Mouse (Mus musculus): ENCODE measurements around the gene Gm20388. TPM values are rescaled to one million over a fixed set of nuclear protein-coding genes. Genes with fewer than 3 reads are reported as not detected.

The Gm20388 gene
- polyA plus RNA-seq, 1 experiment, result 23.9 TPM

- Histone ChIP-seq H3K4me3 (ENCODE audit: insufficient read depth, low read length) (no peak overlapping the region), H3K27ac (ENCODE audit: insufficient read depth, low read length) (no peak overlapping the region), H3K4me1 (ENCODE audit: control insufficient read depth, insufficient read depth, low read length) (no peaks in the 10 kb centered on the region)
- no peak for TF ChIP-seq CTCF (IDR thresholded peaks at IDR 0.05; ENCODE audit: extremely low read depth, insufficient read depth, low read length)
- TF ChIP-seq POLR2A (IDR thresholded peaks at IDR 0.05; ENCODE audit: extremely low read depth, insufficient read depth, low read length), result no peak
These were observed 4429.1 kb downstream of the Gm20388 start for GRCm38 (mm10) chr8:124339742-124340141.

- TF ChIP-seq CTCF (IDR thresholded peaks at IDR 0.05; ENCODE audit: extremely low read depth, insufficient read depth, low read length) (no peak), POLR2A (IDR thresholded peaks at IDR 0.05; ENCODE audit: extremely low read depth, insufficient read depth, low read length) (no peak)
- no peaks in the 10 kb centered on the region for H3K4me1 ChIP-seq (ENCODE audit: control insufficient read depth, insufficient read depth, low read length)
- H3K27ac ChIP-seq (ENCODE audit: insufficient read depth, low read length), result no peak overlapping the region
- H3K4me3 ChIP-seq (ENCODE audit: insufficient read depth, low read length), result no peak overlapping the region
These were observed 4429.9 kb downstream of the Gm20388 start for GRCm38 (mm10) chr8:124340360-124341068.

GRCm38 (mm10) chr8:124343151-124343550 is 4432.5 kb downstream of the Gm20388 start:
- TF ChIP-seq POLR2A (IDR thresholded peaks at IDR 0.05; ENCODE audit: extremely low read depth, insufficient read depth, low read length) (no peak), CTCF (IDR thresholded peaks at IDR 0.05; ENCODE audit: extremely low read depth, insufficient read depth, low read length) (no peak)
- Histone ChIP-seq H3K4me3 (ENCODE audit: insufficient read depth, low read length) (no peak overlapping the region), H3K27ac (ENCODE audit: insufficient read depth, low read length) (no peak overlapping the region), H3K4me1 (ENCODE audit: control insufficient read depth, insufficient read depth, low read length) (no peaks in the 10 kb centered on the region)

- TF ChIP-seq POLR2A (IDR thresholded peaks at IDR 0.05; ENCODE audit: extremely low read depth, insufficient read depth, low read length), result no peak
- TF ChIP-seq CTCF (IDR thresholded peaks at IDR 0.05; ENCODE audit: extremely low read depth, insufficient read depth, low read length), result no peak
- Histone ChIP-seq H3K4me1 (ENCODE audit: control insufficient read depth, insufficient read depth, low read length) (no peaks in the 10 kb centered on the region), H3K4me3 (ENCODE audit: insufficient read depth, low read length) (no peak overlapping the region)
These were observed 4433.4 kb downstream of the Gm20388 start for GRCm38 (mm10) chr8:124343991-124344390.

GRCm38 (mm10) chr8:124345098-124345497 is 4434.5 kb downstream of the Gm20388 start:
- TF ChIP-seq POLR2A (IDR thresholded peaks at IDR 0.05; ENCODE audit: extremely low read depth, insufficient read depth, low read length), result no peak
- no peak for TF ChIP-seq CTCF (IDR thresholded peaks at IDR 0.05; ENCODE audit: extremely low read depth, insufficient read depth, low read length)
- Histone ChIP-seq H3K4me1 (ENCODE audit: control insufficient read depth, insufficient read depth, low read length) (no peaks in the 10 kb centered on the region), H3K27ac (ENCODE audit: insufficient read depth, low read length) (no peak overlapping the region), H3K4me3 (ENCODE audit: insufficient read depth, low read length) (no peak overlapping the region)

More at GRCm38 (mm10) chr8:124343991-124344390, 4433.4 kb downstream of the Gm20388 start:
- no peak overlapping the region for H3K27ac ChIP-seq (ENCODE audit: insufficient read depth, low read length)

- Histone ChIP-seq H3K4me1 (ENCODE audit: control insufficient read depth, insufficient read depth, low read length) (no peaks in the 10 kb centered on the region), H3K4me3 (ENCODE audit: insufficient read depth, low read length) (no peak overlapping the region), H3K27ac (ENCODE audit: insufficient read depth, low read length) (no peak overlapping the region)
- no peak for TF ChIP-seq POLR2A (IDR thresholded peaks at IDR 0.05; ENCODE audit: extremely low read depth, insufficient read depth, low read length)
- TF ChIP-seq CTCF (IDR thresholded peaks at IDR 0.05; ENCODE audit: extremely low read depth, insufficient read depth, low read length), result peak; percentile 84
These were observed 4436.3 kb downstream of the Gm20388 start for GRCm38 (mm10) chr8:124346852-124347523.

- H3K4me3 ChIP-seq (ENCODE audit: insufficient read depth, low read length), result no peak overlapping the region
- H3K4me1 ChIP-seq (ENCODE audit: control insufficient read depth, insufficient read depth, low read length), result no peaks in the 10 kb centered on the region
- no peak overlapping the region for H3K27ac ChIP-seq (ENCODE audit: insufficient read depth, low read length)
- TF ChIP-seq CTCF (IDR thresholded peaks at IDR 0.05; ENCODE audit: extremely low read depth, insufficient read depth, low read length) (no peak), POLR2A (IDR thresholded peaks at IDR 0.05; ENCODE audit: extremely low read depth, insufficient read depth, low read length) (no peak)
These were observed 4437.4 kb downstream of the Gm20388 start for GRCm38 (mm10) chr8:124348087-124348486.

- no peak overlapping the region for H3K4me3 ChIP-seq (ENCODE audit: insufficient read depth, low read length)
- no peaks in the 10 kb centered on the region for H3K4me1 ChIP-seq (ENCODE audit: control insufficient read depth, insufficient read depth, low read length)
- TF ChIP-seq POLR2A (IDR thresholded peaks at IDR 0.05; ENCODE audit: extremely low read depth, insufficient read depth, low read length) (no peak), CTCF (IDR thresholded peaks at IDR 0.05; ENCODE audit: extremely low read depth, insufficient read depth, low read length) (peak; percentile 96)
- H3K27ac ChIP-seq (ENCODE audit: insufficient read depth, low read length), result no peak overlapping the region
These were observed 4439.0 kb downstream of the Gm20388 start for GRCm38 (mm10) chr8:124349663-124350062.

- TF ChIP-seq CTCF (IDR thresholded peaks at IDR 0.05; ENCODE audit: extremely low read depth, insufficient read depth, low read length), result no peak
- no peak for TF ChIP-seq POLR2A (IDR thresholded peaks at IDR 0.05; ENCODE audit: extremely low read depth, insufficient read depth, low read length)
- Histone ChIP-seq H3K27ac (ENCODE audit: insufficient read depth, low read length) (no peak overlapping the region), H3K4me1 (ENCODE audit: control insufficient read depth, insufficient read depth, low read length) (no peaks in the 10 kb centered on the region), H3K4me3 (ENCODE audit: insufficient read depth, low read length) (no peak overlapping the region)
These were observed 4441.0 kb downstream of the Gm20388 start for GRCm38 (mm10) chr8:124351636-124352035.

GRCm38 (mm10) chr8:124360911-124361310 is 4450.3 kb downstream of the Gm20388 start:
- Histone ChIP-seq H3K27ac (ENCODE audit: insufficient read depth, low read length) (no peak overlapping the region), H3K4me1 (ENCODE audit: control insufficient read depth, insufficient read depth, low read length) (peaks cover 2% of the 10 kb centered on the region)

More at GRCm38 (mm10) chr8:124360911-124361310, 4450.3 kb downstream of the Gm20388 start:
- TF ChIP-seq POLR2A (IDR thresholded peaks at IDR 0.05; ENCODE audit: extremely low read depth, insufficient read depth, low read length), result no peak
- no peak for TF ChIP-seq CTCF (IDR thresholded peaks at IDR 0.05; ENCODE audit: extremely low read depth, insufficient read depth, low read length)
- H3K4me3 ChIP-seq (ENCODE audit: insufficient read depth, low read length), result no peak overlapping the region

Data from cortical plate, adult 2 months (tissue).